Mouse (Mus musculus) spleen, adult 2 months (tissue): ENCODE data around the gene Als2. TPM values are rescaled to one million over a fixed set of nuclear protein-coding genes. Genes with fewer than 3 reads are reported as not detected.

Source experiments
- DNase-seq, 2 experiments: peaks; one replicate each; pipeline versions ENCODE4 v3.0.0 to v3.0.0-alpha.2; 2012 to 2021; ENCODE audit warnings: low spot score in 2 of 2, low read depth in 1 of 2
- H3K27ac ChIP-seq: fragments of 200-500 bp; 2 replicates; pipeline ENCODE4 v1.5.1; 2012; ENCODE audit warnings: low read length, inconsistent platforms; ENCODE audit not compliant: insufficient read depth
- H3K27me3 ChIP-seq: fragments of 200-500 bp; 2 replicates; pipeline ENCODE4 v1.6.1; 2012; ENCODE audit warnings: mild to moderate bottlenecking, moderate library complexity, low read length, inconsistent platforms; ENCODE audit not compliant: control insufficient read depth, insufficient read depth
- H3K36me3 ChIP-seq: fragments of 200-500 bp; 2 replicates; pipeline ENCODE4 v1.6.1; 2012; ENCODE audit warnings: mild to moderate bottlenecking, low read length, inconsistent platforms; ENCODE audit not compliant: control insufficient read depth, insufficient read depth
- H3K4me1 ChIP-seq: fragments of 200-500 bp; 2 replicates; pipeline ENCODE4 v1.6.1; 2011; ENCODE audit warnings: inconsistent platforms; ENCODE audit not compliant: control insufficient read depth, insufficient read depth, insufficient read length
- H3K4me3 ChIP-seq: fragments of 200-500 bp; 2 replicates; pipeline ENCODE4 v1.5.1; 2011; ENCODE audit warnings: mild to moderate bottlenecking, inconsistent platforms; ENCODE audit not compliant: insufficient read depth, insufficient read length; ENCODE audit errors: extremely low read depth
- CTCF ChIP-seq: fragments of 200-500 bp; IDR thresholded peaks from 2 replicates; pipeline ENCODE4 v1.5.1; 2011; ENCODE audit warnings: mild to moderate bottlenecking, inconsistent platforms; ENCODE audit not compliant: insufficient read depth, insufficient read length, insufficient replicate concordance; ENCODE audit errors: extremely low read depth
- POLR2A ChIP-seq: fragments of 200-500 bp; IDR thresholded peaks from 2 replicates; pipeline ENCODE4 v1.6.1; 2011; ENCODE audit warnings: low read depth, low read length, inconsistent platforms
- WGBS: fragments of 180-500 bp; shearing (Covaris S2); methylation state at CpG from one replicate; pipeline ENCODE4 v1.1.7; 2018; 5-methylcytosine and 5-hydroxymethylcytosine counted together
- polyA plus RNA-seq: library from polyadenylated mRNA; depleted of rRNA; stranded (reverse); fragments of >200 nt; gene quantifications from 2 replicates; pipeline ENCODE4 v1.2.3, GENCODE M21; 2012

The Als2 gene
- polyA plus RNA-seq, 1 experiment, result 3.0 TPM

DNA sequence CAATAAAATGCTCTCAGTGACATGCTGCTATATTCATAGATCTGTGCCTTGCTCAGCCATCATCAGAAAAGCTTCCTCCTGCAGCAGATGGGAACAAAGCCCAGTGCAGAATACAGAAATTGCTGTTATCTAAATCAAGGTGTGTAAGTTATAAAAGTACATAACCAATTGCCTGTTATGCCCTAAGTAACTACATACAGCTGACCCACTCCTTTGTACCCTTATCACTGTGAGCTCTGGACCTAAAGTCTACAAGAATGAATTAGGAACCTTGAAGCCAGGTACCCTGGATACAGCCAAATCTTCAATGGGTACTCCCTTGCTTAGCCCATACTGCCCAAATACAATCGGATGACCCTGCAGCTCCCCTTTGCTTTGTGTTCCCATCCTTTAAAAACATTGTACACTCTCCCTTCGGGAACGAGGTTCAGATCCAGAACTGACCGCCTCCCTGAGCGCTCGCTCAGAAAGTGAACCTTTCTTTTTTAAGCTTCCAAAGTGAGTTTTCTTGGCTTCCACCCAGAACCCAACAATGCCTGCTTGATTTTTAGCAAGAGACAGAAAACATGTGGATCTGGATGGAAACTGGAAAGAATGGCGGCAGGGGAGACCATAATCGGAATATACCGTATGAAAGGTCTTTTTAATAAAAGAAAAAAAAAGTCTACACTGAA is 70.7 kb downstream of the Als2 start:
- 95% methylated on average over 9 of the region's 9 CpGs for WGBS

GRCm38 (mm10) chr1:59163918-59164317 is 73.1 kb downstream of the Als2 start:
- DNase-seq, result no peak
- no peak for TF ChIP-seq POLR2A
- TF ChIP-seq CTCF, result no peak
- H3K27ac ChIP-seq, result no peak overlapping the region
- peaks cover 7% of the 10 kb centered on the region for H3K36me3 ChIP-seq
- no peak overlapping the region for H3K4me3 ChIP-seq
- no peaks in the 10 kb centered on the region for H3K4me1 ChIP-seq
- no peaks in the 10 kb centered on the region for H3K27me3 ChIP-seq
- 92% methylated on average over 5 of the region's 5 CpGs for WGBS

More for the DNA sequence above, 70.7 kb downstream of the Als2 start:
- Histone ChIP-seq H3K4me1 (no peaks in the 10 kb centered on the region), H3K27me3 (no peaks in the 10 kb centered on the region), H3K27ac (no peak overlapping the region), H3K36me3 (peaks cover 11% of the 10 kb centered on the region), H3K4me3 (no peak overlapping the region)
- TF ChIP-seq CTCF, result no peak
- TF ChIP-seq POLR2A, result no peak
- no peak for DNase-seq

- Histone ChIP-seq H3K27me3 (no peaks in the 10 kb centered on the region), H3K4me3 (no peak within 1 kb of the TSS), H3K27ac (no peak within 1 kb of the TSS), H3K36me3 (peaks cover 7% of the 10 kb centered on the region; the same call in 1 of the 2 replicates), H3K4me1 (no peaks in the 10 kb centered on the region)
- DNase-seq, result no peak
- 23% methylated on average over 12 of the region's 12 CpGs for WGBS
- TF ChIP-seq POLR2A (no peak), CTCF (no peak)
These were observed 74.0 kb downstream of the Als2 start, which contains the start of gene Mpp4 for GRCm38 (mm10) chr1:59163030-59163461. TSS of gene Mpp4 (minus strand) at chr1:59163389.

- Histone ChIP-seq H3K4me1 (no peaks in the 10 kb centered on the region), H3K36me3 (peaks cover 7% of the 10 kb centered on the region; the same call in 1 of the 2 replicates), H3K27ac (no peak overlapping the region), H3K27me3 (no peaks in the 10 kb centered on the region), H3K4me3 (no peak overlapping the region)
- WGBS, result 77% methylated on average over 8 of the region's 8 CpGs
- TF ChIP-seq CTCF (no peak), POLR2A (no peak)
- no peak for DNase-seq
These were observed 74.6 kb downstream of the Als2 start for GRCm38 (mm10) chr1:59162309-59163024.

DNA sequence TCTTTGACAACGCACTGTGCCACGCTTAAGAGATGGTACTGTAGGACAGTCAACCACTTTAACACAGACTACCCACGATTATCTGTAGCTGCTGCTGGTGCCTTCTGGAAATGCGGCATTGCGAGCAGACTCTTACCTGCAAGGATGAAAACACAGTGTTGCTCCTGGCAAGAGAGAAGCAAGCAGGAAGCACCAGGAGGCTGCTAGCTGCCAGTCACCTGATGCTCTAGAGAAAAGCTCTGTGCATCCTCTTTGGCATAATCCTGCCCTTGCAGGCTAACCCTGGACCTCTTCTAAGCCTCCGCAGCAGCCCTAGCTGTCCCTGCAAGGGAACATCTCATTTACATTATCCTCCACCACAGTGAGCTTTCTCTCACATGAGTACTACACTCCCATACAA is 75.6 kb downstream of the Als2 start:
- DNase-seq, result no peak
- Histone ChIP-seq H3K27ac (no peak overlapping the region), H3K4me1 (no peaks in the 10 kb centered on the region), H3K27me3 (no peaks in the 10 kb centered on the region), H3K4me3 (no peak overlapping the region), H3K36me3 (peaks cover 7% of the 10 kb centered on the region; the same call in 1 of the 2 replicates)
- 84% methylated on average over 6 of the region's 6 CpGs for WGBS
- TF ChIP-seq CTCF (no peak), POLR2A (no peak)

GRCm38 (mm10) chr1:59160871-59161270 is 76.2 kb downstream of the Als2 start:
- 63% methylated on average over 6 of the region's 6 CpGs for WGBS
- DNase-seq, result no peak
- Histone ChIP-seq H3K4me3 (no peak overlapping the region), H3K27me3 (no peaks in the 10 kb centered on the region), H3K36me3 (peaks cover 7% of the 10 kb centered on the region; the same call in 1 of the 2 replicates), H3K4me1 (no peaks in the 10 kb centered on the region), H3K27ac (no peak overlapping the region)
- TF ChIP-seq POLR2A (no peak), CTCF (no peak)

DNA sequence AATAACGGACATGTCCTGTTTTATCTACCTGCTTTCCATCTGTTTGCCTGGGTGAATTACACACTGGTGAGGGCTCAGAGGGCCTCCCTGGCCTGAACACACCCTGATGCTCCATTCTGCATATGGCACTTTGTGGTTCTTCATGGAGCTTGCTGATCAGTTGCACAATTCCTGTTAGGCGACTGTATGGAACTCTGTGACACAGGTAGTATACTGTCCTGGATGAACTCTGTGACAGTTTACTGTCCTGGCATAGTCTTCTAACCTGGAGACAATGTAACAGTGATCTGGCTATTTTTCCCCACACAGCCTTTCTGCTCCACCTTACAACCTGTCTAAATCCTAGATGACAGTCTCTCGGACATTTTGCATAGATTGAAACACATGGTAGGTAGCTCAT is 77.9 kb downstream of the Als2 start:
- no peak overlapping the region for H3K27ac ChIP-seq
- no peak for TF ChIP-seq POLR2A
- no peak for TF ChIP-seq CTCF
- no peaks in the 10 kb centered on the region for H3K4me1 ChIP-seq
- no peak overlapping the region for H3K4me3 ChIP-seq
- no peak for DNase-seq
- WGBS, result 90% methylated on average over 3 of the region's 3 CpGs
- H3K36me3 ChIP-seq, result peaks cover 7% of the 10 kb centered on the region; the same call in 1 of the 2 replicates
- no peaks in the 10 kb centered on the region for H3K27me3 ChIP-seq
